Mouse (Mus musculus) bone marrow, adult 2 months (tissue): ENCODE measurements at regions not wholly inside any gene's neighbourhood (a gene's known extent, or its start where the extent isn't known, plus 50 kb on each side); places are given as distances from the start of the nearest gene placed in this dataset.
A peak's percentile ranks its signal among the peaks of the same experiment; 100 is the strongest.

ENCODE experiments used
- CTCF ChIP-seq: fragments of 200-500 bp; IDR thresholded peaks from 2 replicates; pipeline ENCODE4 v1.5.1; 2011; ENCODE audit warnings: low read length, control low read depth; ENCODE audit not compliant: control insufficient read depth, insufficient read depth
- POLR2A ChIP-seq: fragments of 200-500 bp; IDR thresholded peaks from 2 replicates; pipeline ENCODE4 v1.6.1; 2011; ENCODE audit warnings: low read depth, mild to moderate bottlenecking, control low read depth, low read length, borderline replicate concordance; ENCODE audit not compliant: control insufficient read depth

GRCm38 (mm10) chr1:155006539-155007486 lies 92.6 kb downstream of the Ier5 start:
- no peak for TF ChIP-seq POLR2A
- peak; percentile 99 for TF ChIP-seq CTCF
